Mouse (Mus musculus): ENCODE measurements around the gene Arhgap30. TPM values are rescaled to one million over a fixed set of nuclear protein-coding genes. Genes with fewer than 3 reads are reported as not detected.

Gene Arhgap30
- polyA plus RNA-seq, 1 experiment from 2014 or later, result 1.1 TPM

GRCm38 (mm10) chr1:171437264-171438013 lies 48.7 kb downstream of the Arhgap30 start, which contains the start of gene F11r:
Gene F11r (plus strand): TSS chr1:171437535.
- Histone ChIP-seq H3K4me1 (peaks cover 16% of the 10 kb centered on the region; the same call in 1 of the 2 replicates), H3K9ac (peak within 1 kb of the TSS; percentile 56), H3K4me2 (peak within 1 kb of the TSS; percentile 61), H3K27me3 (peaks cover 44% of the 10 kb centered on the region), H3K4me3 (peak within 1 kb of the TSS; percentile 42), H3K9me3 (no peaks in the 10 kb centered on the region), H3K36me3 (no peaks in the 10 kb centered on the region), H3K27ac (peak within 1 kb of the TSS; percentile 73)
- 1% methylated on average over 46 of the region's 46 CpGs for WGBS
- ATAC-seq (ENCODE audit: insufficient number of reproducible peaks, insufficient read depth, low FRiP score, low TSS enrichment, low read depth), result peak; percentile 71

GRCm38 (mm10) chr1:171438014-171438670 lies 49.4 kb downstream of the Arhgap30 start:
- Histone ChIP-seq H3K27ac (peak overlapping the region; percentile 73), H3K4me1 (peaks cover 16% of the 10 kb centered on the region; the same call in 1 of the 2 replicates), H3K4me3 (peak overlapping the region; percentile 42), H3K9me3 (no peaks in the 10 kb centered on the region), H3K36me3 (no peaks in the 10 kb centered on the region), H3K27me3 (peaks cover 44% of the 10 kb centered on the region), H3K9ac (peak overlapping the region; percentile 56), H3K4me2 (peak overlapping the region; percentile 61)
- 5% methylated on average over 18 of the region's 18 CpGs for WGBS
- no peak for ATAC-seq (ENCODE audit: insufficient number of reproducible peaks, insufficient read depth, low FRiP score, low TSS enrichment, low read depth)

GRCm38 (mm10) chr1:171439072-171439471 lies 50.3 kb downstream of the Arhgap30 start:
- H3K9me3 ChIP-seq, result no peaks in the 10 kb centered on the region
- H3K36me3 ChIP-seq, result no peaks in the 10 kb centered on the region
- peaks cover 16% of the 10 kb centered on the region; the same call in 1 of the 2 replicates for H3K4me1 ChIP-seq
- peak overlapping the region; percentile 42 for H3K4me3 ChIP-seq
- no peak for ATAC-seq (ENCODE audit: insufficient number of reproducible peaks, insufficient read depth, low FRiP score, low TSS enrichment, low read depth)
- WGBS, result 21% methylated on average over 8 of the region's 8 CpGs
- H3K27ac ChIP-seq, result no peak overlapping the region
- peaks cover 44% of the 10 kb centered on the region for H3K27me3 ChIP-seq
- peak overlapping the region; percentile 56; the same call in 1 of the 2 replicates for H3K9ac ChIP-seq
- peak overlapping the region; percentile 61 for H3K4me2 ChIP-seq

GRCm38 (mm10) chr1:171440025-171440725 lies 51.4 kb downstream of the Arhgap30 start:
- Histone ChIP-seq H3K36me3 (no peaks in the 10 kb centered on the region), H3K9me3 (no peaks in the 10 kb centered on the region), H3K27me3 (peaks cover 44% of the 10 kb centered on the region), H3K27ac (peak overlapping the region; percentile 39; the same call in 1 of the 2 replicates), H3K4me1 (peaks cover 16% of the 10 kb centered on the region; the same call in 1 of the 2 replicates), H3K9ac (no peak overlapping the region), H3K4me2 (peak overlapping the region; percentile 61), H3K4me3 (no peak overlapping the region)
- 41% methylated on average over 9 of the region's 9 CpGs for WGBS
- no peak for ATAC-seq (ENCODE audit: insufficient number of reproducible peaks, insufficient read depth, low FRiP score, low TSS enrichment, low read depth)

GRCm38 (mm10) chr1:171441466-171442412 lies 53.0 kb downstream of the Arhgap30 start:
- ATAC-seq (ENCODE audit: insufficient number of reproducible peaks, insufficient read depth, low FRiP score, low TSS enrichment, low read depth), result no peak
- 45% methylated on average over 7 of the region's 7 CpGs for whole genome bisulfite sequencing
- peaks cover 16% of the 10 kb centered on the region; the same call in 1 of the 2 replicates for H3K4me1 ChIP-seq
- no peaks in the 10 kb centered on the region for H3K36me3 ChIP-seq
- peaks cover 38% of the 10 kb centered on the region for H3K27me3 ChIP-seq
- no peaks in the 10 kb centered on the region for H3K9me3 ChIP-seq
- H3K27ac ChIP-seq, result peak overlapping the region; percentile 33; the same call in 1 of the 2 replicates
- no peak overlapping the region for H3K9ac ChIP-seq
- H3K4me2 ChIP-seq, result peak overlapping the region; percentile 7; the same call in 1 of the 2 replicates
- no peak overlapping the region for H3K4me3 ChIP-seq

GRCm38 (mm10) chr1:171442413-171442760 lies 53.6 kb downstream of the Arhgap30 start:
- Histone ChIP-seq H3K9ac (no peak overlapping the region), H3K36me3 (no peaks in the 10 kb centered on the region), H3K27ac (no peak overlapping the region), H3K4me1 (peaks cover 16% of the 10 kb centered on the region; the same call in 1 of the 2 replicates), H3K4me2 (no peak overlapping the region), H3K9me3 (no peaks in the 10 kb centered on the region), H3K4me3 (no peak overlapping the region), H3K27me3 (peaks cover 32% of the 10 kb centered on the region)
- ATAC-seq (ENCODE audit: insufficient number of reproducible peaks, insufficient read depth, low FRiP score, low TSS enrichment, low read depth), result no peak
- WGBS, result 62% methylated on average over 8 of the region's 8 CpGs

- Histone ChIP-seq H3K4me3 (no peak overlapping the region), H3K4me1 (0 out of 2 replicates have a peak, but pooled peaks cover 4% of the 10 kb centered on the region), H3K27ac (no peak overlapping the region), H3K36me3 (no peaks in the 10 kb centered on the region), H3K9ac (no peak overlapping the region), H3K27me3 (peaks cover 5% of the 10 kb centered on the region; the same call in 1 of the 2 replicates), H3K9me3 (no peaks in the 10 kb centered on the region), H3K4me2 (no peak overlapping the region)
- 80% methylated on average over 5 of the region's 5 CpGs for WGBS
- ATAC-seq (ENCODE audit: insufficient number of reproducible peaks, insufficient read depth, low FRiP score, low TSS enrichment, low read depth), result no peak
Observed at GRCm38 (mm10) chr1:171445050-171445449, 56.3 kb downstream of the Arhgap30 start.

- no peak for ATAC-seq (ENCODE audit: insufficient number of reproducible peaks, insufficient read depth, low FRiP score, low TSS enrichment, low read depth)
- Histone ChIP-seq H3K27ac (no peak overlapping the region), H3K27me3 (no peaks in the 10 kb centered on the region), H3K4me2 (no peak overlapping the region), H3K4me3 (no peak overlapping the region), H3K9me3 (no peaks in the 10 kb centered on the region), H3K9ac (no peak overlapping the region), H3K36me3 (no peaks in the 10 kb centered on the region), H3K4me1 (no peaks in the 10 kb centered on the region)
- 62% methylated on average over 7 of the region's 7 CpGs for whole genome bisulfite sequencing
Observed at GRCm38 (mm10) chr1:171446854-171447253, 58.1 kb downstream of the Arhgap30 start.

GRCm38 (mm10) chr1:171447692-171448091 lies 58.9 kb downstream of the Arhgap30 start:
- no peak overlapping the region for H3K4me2 ChIP-seq
- ATAC-seq (ENCODE audit: insufficient number of reproducible peaks, insufficient read depth, low FRiP score, low TSS enrichment, low read depth), result no peak
- H3K36me3 ChIP-seq, result no peaks in the 10 kb centered on the region
- H3K4me1 ChIP-seq, result no peaks in the 10 kb centered on the region
- H3K9me3 ChIP-seq, result no peaks in the 10 kb centered on the region
- no peak overlapping the region for H3K9ac ChIP-seq
- H3K27me3 ChIP-seq, result no peaks in the 10 kb centered on the region
- WGBS, result 67% methylated on average over 10 of the region's 10 CpGs
- H3K27ac ChIP-seq, result no peak overlapping the region
- H3K4me3 ChIP-seq, result no peak overlapping the region

- Histone ChIP-seq H3K27ac (no peak overlapping the region), H3K4me2 (no peak overlapping the region), H3K4me1 (no peaks in the 10 kb centered on the region), H3K4me3 (no peak overlapping the region), H3K9ac (no peak overlapping the region), H3K9me3 (no peaks in the 10 kb centered on the region), H3K27me3 (no peaks in the 10 kb centered on the region), H3K36me3 (no peaks in the 10 kb centered on the region)
- ATAC-seq (ENCODE audit: insufficient number of reproducible peaks, insufficient read depth, low FRiP score, low TSS enrichment, low read depth), result no peak
- WGBS, result 83% methylated on average over 11 of the region's 11 CpGs
Observed at GRCm38 (mm10) chr1:171450062-171450461, 61.3 kb downstream of the Arhgap30 start.
